Mouse (Mus musculus) granulocyte monocyte progenitor cell, adult 5-6 weeks (primary cell): Measurements from ENCODE around the gene Fez1. TPM values are rescaled to one million over a fixed set of nuclear protein-coding genes. Genes with fewer than 3 reads are reported as not detected.
A peak's percentile ranks its signal among the peaks of the same experiment; 100 is the strongest.

Experiments
- ATAC-seq: replicated peaks from 2 replicates; pipeline ENCODE4 v1.8.0; 2016; ENCODE audit warnings: mild to moderate bottlenecking, moderate TSS enrichment, inconsistent platforms; ENCODE audit not compliant: poor library complexity, severe bottlenecking
- total RNA-seq, 2 experiments: library from RNA; stranded (forward) in 1 of 2; stranded (reverse) in 1 of 2; fragments of 200-712, 200-1000 nt in 1 of 2; fragments of >200 nt in 1 of 2; fragmentation: Nextera tagmentation in 1 of 2; gene quantifications; 2 replicates each; pipeline ENCODE4 v1.2.3; 2014 to 2017

The Fez1 gene
- not detected in 2 replicates for total RNA-seq (2014; fragmentation: Nextera tagmentation)
- total RNA-seq (2017) = not detected in 2 replicates

DNA sequence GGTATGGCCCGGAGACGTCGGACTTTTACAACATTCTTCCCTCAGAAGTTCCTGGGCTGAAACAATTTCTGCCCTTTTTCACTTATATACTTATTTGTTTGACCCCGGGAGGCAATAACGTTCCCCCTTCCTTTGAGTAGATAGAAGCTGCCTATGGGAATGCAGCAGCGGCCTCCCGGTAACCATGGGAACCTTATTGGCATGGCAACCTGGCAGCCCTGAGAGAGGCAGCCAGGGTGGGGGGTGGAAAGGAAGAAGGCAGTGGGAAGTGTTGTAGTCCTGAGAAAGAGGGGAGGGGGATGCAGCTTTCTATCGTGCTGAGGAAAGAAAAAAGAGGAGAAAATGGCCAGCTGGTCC, at the start of gene Fez1:
TSS of gene Fez1 (plus strand) at position 221 of the 357 bp plus-strand sequence.
- ATAC-seq = no peak

DNA sequence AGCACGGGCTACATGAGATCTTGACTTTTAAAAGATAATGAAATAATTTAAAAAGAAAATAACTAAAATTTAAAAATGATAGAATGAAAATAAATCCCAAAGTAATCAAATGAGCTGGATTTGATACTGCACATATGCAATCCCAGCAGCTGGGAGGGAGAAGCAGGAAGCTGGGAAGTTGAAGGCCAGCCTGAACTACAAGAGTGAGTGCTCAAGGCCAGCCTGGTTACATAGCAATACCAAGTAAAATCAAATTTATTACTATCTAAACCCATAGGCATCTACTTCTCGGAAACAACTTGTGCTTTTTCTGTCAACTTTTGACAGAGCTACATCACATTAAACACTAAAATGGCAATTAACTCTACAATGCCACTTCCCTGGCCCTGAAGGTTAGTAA, 37.7 kb upstream of the Fez1 start:
- no peak for ATAC-seq

GRCm38 (mm10) chr9:36792191-36792590, 29.5 kb upstream of the Fez1 start:
- no peak for ATAC-seq

- no peak for ATAC-seq
Measured at GRCm38 (mm10) chr9:36794487-36794886, 27.2 kb upstream of the Fez1 start.

DNA sequence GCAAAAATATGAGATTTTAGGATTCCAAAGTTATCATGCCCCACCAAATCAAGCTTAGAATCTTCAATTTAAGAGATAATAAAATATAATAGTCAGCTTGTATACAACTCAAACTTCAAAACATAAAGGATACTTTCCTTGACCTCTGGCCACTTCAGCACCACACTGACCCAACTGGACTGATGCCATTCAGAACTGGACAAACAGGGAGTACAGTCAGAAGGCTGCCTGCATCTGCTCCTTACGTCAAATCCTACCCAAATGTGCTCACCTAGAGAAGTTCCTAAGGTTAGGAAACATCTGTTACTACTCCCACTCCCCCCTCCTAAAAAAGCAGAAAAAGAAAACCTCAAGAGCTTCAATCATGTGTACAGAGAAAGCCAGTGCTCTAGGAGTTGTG, 26.1 kb upstream of the Fez1 start:
- ATAC-seq = no peak

DNA sequence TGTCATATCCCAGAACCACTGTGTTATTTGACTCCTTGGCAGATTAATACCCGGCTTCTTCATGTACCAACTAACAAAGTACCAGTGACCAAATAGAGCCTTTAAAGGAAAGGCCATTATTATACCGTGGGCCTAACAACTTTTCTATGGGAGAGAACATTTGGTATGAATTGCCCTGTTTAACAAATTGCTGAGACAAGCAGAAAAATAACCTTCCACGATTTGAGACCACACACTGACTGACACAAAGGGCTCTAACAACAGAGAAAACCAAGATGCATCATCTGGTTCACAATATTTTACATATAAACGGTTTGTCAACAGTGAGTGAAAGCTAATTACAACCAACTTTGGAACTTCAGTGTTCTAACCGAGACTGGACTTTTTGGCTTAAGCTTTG, 25.4 kb upstream of the Fez1 start:
- no peak for ATAC-seq

- peak; percentile 98 for ATAC-seq
Measured at GRCm38 (mm10) chr9:36796781-36797555, 24.7 kb upstream of the Fez1 start, which contains the start of gene Ei24. Gene Ei24, minus strand, starts transcription at chr9:36797393.

- ATAC-seq = no peak
Measured at GRCm38 (mm10) chr9:36801961-36802360, 19.7 kb upstream of the Fez1 start.

DNA sequence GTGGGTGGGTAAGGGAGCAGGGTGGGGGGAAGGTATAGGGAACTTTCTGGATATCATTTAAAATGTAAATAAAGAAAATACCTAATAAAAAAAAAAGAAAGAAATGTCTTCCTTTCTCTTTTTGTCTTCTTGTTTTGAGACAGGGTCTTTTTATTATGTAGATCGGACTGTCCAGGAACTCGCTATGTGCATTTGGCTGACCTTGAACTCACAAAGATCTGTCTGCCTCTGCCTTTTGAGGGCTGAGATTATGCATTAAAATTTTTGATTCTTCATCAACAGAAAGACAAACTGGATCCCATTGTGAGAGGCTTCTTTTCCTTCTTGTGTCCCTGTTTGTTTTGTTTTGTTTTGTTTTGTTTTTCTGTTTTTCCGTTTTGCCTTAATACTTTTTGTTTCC, 18.7 kb upstream of the Fez1 start:
- ATAC-seq = no peak

GRCm38 (mm10) chr9:36803386-36803785, 18.3 kb upstream of the Fez1 start:
- no peak for ATAC-seq

GRCm38 (mm10) chr9:36803926-36804325, 17.7 kb upstream of the Fez1 start:
- no peak for ATAC-seq

DNA sequence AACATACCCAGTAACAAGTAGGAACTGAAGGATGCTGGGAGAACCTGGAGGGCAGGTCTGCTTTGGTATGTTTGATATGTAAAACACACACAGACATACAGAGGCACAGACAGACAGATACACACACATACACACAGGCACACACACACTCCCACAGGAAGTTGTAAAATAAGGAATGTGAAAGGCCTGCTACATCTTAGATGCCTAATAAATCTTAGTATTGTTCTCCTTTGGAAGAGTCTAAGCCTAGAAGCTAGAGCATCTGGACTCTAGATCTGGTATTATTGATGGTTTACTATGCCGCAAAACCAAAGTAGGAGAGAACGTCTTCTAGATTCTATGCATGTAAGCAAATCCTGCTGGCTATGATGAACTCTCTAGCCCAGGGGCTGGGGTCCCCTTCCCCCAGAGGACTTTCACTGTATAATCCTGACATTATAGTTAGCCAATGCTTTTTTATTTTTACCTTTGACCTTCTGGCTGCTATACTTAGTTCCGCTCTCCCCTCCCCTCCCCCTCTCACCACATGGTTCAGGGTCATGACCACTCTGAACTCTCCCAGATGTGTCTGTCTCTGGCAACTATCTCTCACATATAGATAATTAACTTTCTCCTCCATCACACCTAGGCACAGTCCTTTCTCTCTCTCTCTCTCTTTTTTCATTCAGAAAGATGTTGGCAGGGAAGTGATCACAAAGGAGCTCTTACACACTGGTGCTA, 16.2 kb upstream of the Fez1 start:
- no peak for ATAC-seq

GRCm38 (mm10) chr9:36808126-36808785, 13.4 kb upstream of the Fez1 start:
- ATAC-seq = no peak

- peak; percentile 33 for ATAC-seq
Measured at GRCm38 (mm10) chr9:36814486-36814885, 7.2 kb upstream of the Fez1 start.

- no peak for ATAC-seq
Measured at GRCm38 (mm10) chr9:36818905-36819304, 2.8 kb upstream of the Fez1 start.

DNA sequence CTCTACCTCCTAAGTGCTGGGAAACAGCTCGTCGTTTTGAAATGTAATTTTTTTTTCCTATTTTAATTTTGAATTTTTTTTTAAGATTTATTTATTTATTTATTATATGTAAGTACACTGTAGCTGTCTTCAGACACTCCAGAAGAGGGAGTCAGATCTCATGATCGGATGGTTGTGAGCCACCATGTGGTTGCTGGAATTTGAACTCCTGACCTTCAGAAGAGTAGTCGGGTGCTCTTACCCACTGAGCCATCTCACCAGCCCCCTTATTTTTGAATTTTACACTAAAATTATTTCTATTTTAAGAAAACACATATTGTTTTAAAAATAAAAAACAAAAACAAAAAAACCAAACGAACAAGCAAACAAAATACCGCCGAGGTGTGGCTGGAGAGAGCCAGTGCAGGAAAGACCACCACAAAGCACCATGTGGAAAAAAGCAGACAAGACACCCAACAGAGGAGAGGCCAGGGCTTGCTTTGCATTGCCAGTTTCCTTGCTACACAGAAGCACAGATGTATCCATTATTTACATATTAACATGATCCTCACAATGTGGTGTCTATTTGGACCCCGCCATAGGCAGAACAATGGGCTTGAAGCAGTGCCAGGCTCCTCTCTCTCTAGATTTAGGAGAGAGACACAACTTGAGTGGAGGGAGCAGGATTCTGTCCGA, 558 bp upstream of the Fez1 start:
- no peak for ATAC-seq

DNA sequence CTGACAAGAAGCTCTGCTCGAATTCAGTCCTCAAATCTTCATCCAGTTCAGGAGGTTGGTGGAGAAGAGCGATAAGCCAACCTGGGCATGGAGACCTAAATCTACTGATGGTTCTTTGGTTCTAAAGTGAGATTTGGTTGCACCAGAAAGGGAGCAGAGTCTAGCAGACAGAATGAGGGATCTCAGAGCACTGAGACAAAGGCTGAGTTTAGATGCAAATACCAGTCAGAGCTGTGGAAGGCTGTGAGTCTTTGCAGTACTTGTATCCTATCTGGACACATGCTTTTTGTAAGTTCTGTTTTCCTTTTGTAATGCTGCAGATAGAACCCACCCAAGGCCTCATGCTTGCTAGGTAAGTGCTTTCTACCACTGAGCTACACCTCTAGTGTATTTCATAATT, 360 bp downstream of the Fez1 start:
- ATAC-seq = no peak

- no peak for ATAC-seq
Measured at GRCm38 (mm10) chr9:36826612-36827363, 5.1 kb downstream of the Fez1 start.

- no peak for ATAC-seq
Measured at GRCm38 (mm10) chr9:36831401-36831800, 9.7 kb downstream of the Fez1 start.

- peak; percentile 33; the same call in 1 of the 2 replicates for ATAC-seq
Measured at GRCm38 (mm10) chr9:36832529-36832928, 10.9 kb downstream of the Fez1 start.
